10 mouse cellular contexts compared by ENCODE assay signal in genomic region chr19:32186594-32187092, GRCm38 (mm10).
DNase-seq lines count a peak whose midpoint lies in the region; ATAC-seq lines count a peak whose summit lies in the region.
"Had no signal": no experiment of that assay in that cellular context is flagged by ENCODE, and none has a peak within 500 bp of the region (broad histone marks: within the 10 kb centered on the region; RNA-seq: fewer than 3 reads in every experiment).

No protein-coding gene starts in this region.

- peak overlapping the region; percentile 69 for H3K27ac ChIP-seq in heart, embryonic 10.5 days
- no peak overlapping the region for H3K27ac ChIP-seq in forebrain, embryonic 16.5 days (ENCODE audit: low read length)

- no peaks in the 10 kb centered on the region for H3K9me3 ChIP-seq in heart, embryonic 10.5 days
- H3K9me3 ChIP-seq in forebrain, embryonic 16.5 days (ENCODE audit: control insufficient read depth, low read length): no peaks in the 10 kb centered on the region

- H3K36me3 ChIP-seq in heart, embryonic 10.5 days: no peaks in the 10 kb centered on the region
- no peaks in the 10 kb centered on the region for H3K36me3 ChIP-seq in forebrain, embryonic 16.5 days (ENCODE audit: control insufficient read depth, insufficient read depth)

- no peak overlapping the region for H3K4me2 ChIP-seq in forebrain, embryonic 16.5 days (ENCODE audit: low read length)

- no peak for ATAC-seq in erythroblast, adult 5-6 weeks (replicated peaks; ENCODE audit: low FRiP score, poor library complexity, severe bottlenecking)
- no peak for ATAC-seq in forebrain, embryonic 16.5 days
- ATAC-seq: midbrain, embryonic 16.5 days had no signal

- no peaks in the 10 kb centered on the region for H3K27me3 ChIP-seq in heart, embryonic 10.5 days (ENCODE audit: insufficient read depth, poor library complexity, severe bottlenecking)
- H3K27me3 ChIP-seq in forebrain, embryonic 16.5 days (replicated peaks; ENCODE audit: control insufficient read depth, insufficient read depth, low read length): no peaks in the 10 kb centered on the region

- peaks cover 57% of the 10 kb centered on the region for H3K4me1 ChIP-seq in heart, embryonic 10.5 days
- no peaks in the 10 kb centered on the region for H3K4me1 ChIP-seq in forebrain, embryonic 16.5 days (replicated peaks; ENCODE audit: control insufficient read depth, insufficient read depth, low read length)

- 51% methylated on average over 8 of the region's 8 CpGs for WGBS in heart, embryonic 10.5 days
- 89% methylated on average over 8 of the region's 8 CpGs for WGBS in forebrain, embryonic 16.5 days

- H3K4me3 ChIP-seq in heart, embryonic 10.5 days: no peak overlapping the region
- no peak overlapping the region for H3K4me3 ChIP-seq in forebrain, embryonic 16.5 days (replicated peaks; ENCODE audit: low read length)

- peak; percentile 49 for DNase-seq in adrenal gland, postnatal 14 days
- no peak for DNase-seq in adrenal gland, postnatal 10 days
- DNase-seq in heart, embryonic 10.5 days (ENCODE audit: low spot score): no peak
- DNase-seq in kidney, postnatal 36 days: peak; percentile 60 to 67
- DNase-seq in naive thymus-derived CD4-positive, alpha-beta T cell, adult 2 months (ENCODE audit: low read depth): peak; percentile 83
- DNase-seq in gastrocnemius, postnatal 4 days (ENCODE audit: low spot score in 2 of 2): no peak
- DNase-seq: gastrocnemius, postnatal 14 days had no signal

- H3K9ac ChIP-seq in forebrain, embryonic 16.5 days (replicated peaks; ENCODE audit: low read depth, low read length): no peak overlapping the region

Comparison
In these comparisons a context has a peak if more than half of its experiments do, and no peak if none do; other contexts are left out.
1. DNase-seq: peak in adrenal gland, postnatal 14 days (single experiment), kidney, postnatal 36 days (2 of 2) and naive thymus-derived CD4-positive, alpha-beta T cell, adult 2 months (single experiment); none in adrenal gland, postnatal 10 days (single experiment), heart, embryonic 10.5 days (single experiment) and gastrocnemius, postnatal 4 days (0 of 2).